Mouse (Mus musculus) erythroblast, embryonic 14.5 days (primary cell): Measurements from ENCODE around the gene Irak3.

Source experiments
- GATA1 ChIP-seq: IDR thresholded peaks from 2 replicates; pipeline ENCODE4 v1.6.1; 2012; ENCODE audit warnings: low read length, inconsistent platforms, mixed read lengths
- TAL1 ChIP-seq: IDR thresholded peaks from 3 replicates; pipeline ENCODE4 v1.6.1; 2012; ENCODE audit warnings: low read length, inconsistent platforms, mixed read lengths

DNA sequence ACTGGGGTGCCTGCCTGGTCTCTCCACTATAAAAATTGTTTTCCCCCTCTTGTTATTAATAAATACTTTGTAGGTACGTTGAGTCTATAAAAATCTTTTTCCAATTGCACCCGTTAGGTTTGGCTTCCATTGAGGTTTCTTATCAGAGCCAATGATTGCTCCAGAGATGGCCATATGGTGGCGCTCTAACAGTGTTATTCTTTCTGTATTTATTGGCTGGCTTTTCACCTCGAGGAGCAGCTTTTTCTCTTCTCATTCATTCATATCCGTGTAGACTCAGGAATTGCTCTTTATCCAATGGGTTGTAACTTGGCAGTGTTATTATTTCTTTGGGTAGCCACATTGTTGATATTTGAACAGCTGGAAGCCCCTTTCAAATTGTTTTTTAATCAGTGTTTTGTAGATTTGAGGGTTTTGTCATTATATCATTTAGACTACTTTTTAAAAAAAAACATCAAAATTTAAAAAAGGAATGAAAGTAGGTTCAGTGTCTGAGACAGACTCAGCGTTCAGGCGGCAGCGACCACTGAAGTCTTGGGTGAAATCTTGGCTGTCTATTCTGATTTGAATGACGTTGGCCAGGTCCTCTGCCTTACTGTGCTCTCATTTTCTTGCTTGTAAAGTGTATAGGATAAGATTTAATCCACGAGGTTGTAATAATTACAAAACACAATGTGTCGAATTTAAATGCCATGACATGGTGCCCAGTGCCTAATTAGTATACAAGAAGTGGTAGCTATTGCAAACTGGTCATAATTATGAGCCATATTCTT, 49.2 kb upstream of the Irak3 start:
- TF ChIP-seq GATA1 (no peak), TAL1 (no peak)
